Mouse (Mus musculus): Measurements from ENCODE around the gene Sf3a2. TPM values are rescaled to one million over a fixed set of nuclear protein-coding genes. Genes with fewer than 3 reads are reported as not detected.
A peak's percentile ranks its signal among the peaks of the same experiment; 100 is the strongest.
"Not testable (repeated sequence)": the region's sequence is repeated elsewhere in the genome, so short reads cannot be mapped to it uniquely, and the experiment has no call there.

Gene Sf3a2
- total RNA-seq, 2 experiments from 2014 or later = 41.0 to 45.9 TPM

GRCm38 (mm10) chr10:80822528-80822927 is 24.5 kb downstream of the Sf3a2 start:
- DNase-seq (ENCODE audit: low spot score in 2 of 2) = no peak

GRCm38 (mm10) chr10:80823316-80823715 is 25.3 kb downstream of the Sf3a2 start:
- no peak for DNase-seq (ENCODE audit: low spot score in 2 of 2)

- no peak for DNase-seq (ENCODE audit: low spot score in 2 of 2)
Measured at GRCm38 (mm10) chr10:80823847-80824643, 26.0 kb downstream of the Sf3a2 start.

GRCm38 (mm10) chr10:80824827-80825226 is 26.8 kb downstream of the Sf3a2 start:
- no peak for DNase-seq (ENCODE audit: low spot score in 2 of 2)

- peak; percentile 99 to 100 for DNase-seq (ENCODE audit: low spot score in 2 of 2)
Measured at GRCm38 (mm10) chr10:80826151-80827062, 28.4 kb downstream of the Sf3a2 start, which contains the start of gene Oaz1. Gene Oaz1, plus strand, starts transcription at chr10:80826656.

- DNase-seq (ENCODE audit: low spot score in 2 of 2) = no peak
Measured at GRCm38 (mm10) chr10:80827063-80827869, 29.3 kb downstream of the Sf3a2 start.

- no peak for DNase-seq (ENCODE audit: low spot score in 2 of 2)
Measured at GRCm38 (mm10) chr10:80827870-80828420, 29.9 kb downstream of the Sf3a2 start.

GRCm38 (mm10) chr10:80828587-80828986 is 30.6 kb downstream of the Sf3a2 start:
- DNase-seq (ENCODE audit: low spot score in 2 of 2) = not testable (repeated sequence)

GRCm38 (mm10) chr10:80829359-80830278 is 31.6 kb downstream of the Sf3a2 start:
- no peak for DNase-seq (ENCODE audit: low spot score in 2 of 2)

GRCm38 (mm10) chr10:80831136-80831535 is 33.1 kb downstream of the Sf3a2 start:
- no peak for DNase-seq (ENCODE audit: low spot score in 2 of 2)

GRCm38 (mm10) chr10:80832818-80833217 is 34.8 kb downstream of the Sf3a2 start:
- DNase-seq (ENCODE audit: low spot score in 2 of 2) = no peak

GRCm38 (mm10) chr10:80835617-80836016 is 37.6 kb downstream of the Sf3a2 start:
- no peak for DNase-seq (ENCODE audit: low spot score in 2 of 2)

GRCm38 (mm10) chr10:80836949-80837379 is 39.0 kb downstream of the Sf3a2 start:
- DNase-seq (ENCODE audit: low spot score in 2 of 2) = no peak

- DNase-seq (ENCODE audit: low spot score in 2 of 2) = no peak
Measured at GRCm38 (mm10) chr10:80837827-80838226, 39.8 kb downstream of the Sf3a2 start.

GRCm38 (mm10) chr10:80838346-80838912 is 40.4 kb downstream of the Sf3a2 start:
- DNase-seq (ENCODE audit: low spot score in 2 of 2) = no peak

GRCm38 (mm10) chr10:80839848-80840247 is 41.9 kb downstream of the Sf3a2 start:
- DNase-seq (ENCODE audit: low spot score in 2 of 2) = no peak

GRCm38 (mm10) chr10:80841685-80842084 is 43.7 kb downstream of the Sf3a2 start:
- DNase-seq (ENCODE audit: low spot score in 2 of 2) = no peak

- no peak for DNase-seq (ENCODE audit: low spot score in 2 of 2)
Measured at GRCm38 (mm10) chr10:80842334-80842733, 44.3 kb downstream of the Sf3a2 start.

Measured in layer of hippocampus, postnatal 14 days (tissue).